Mouse (Mus musculus) cerebellum, adult 2 months (tissue): ENCODE data around the gene Wnt11.

ENCODE experiments used
- CTCF ChIP-seq: fragments of 200-500 bp; IDR thresholded peaks from 2 replicates; pipeline ENCODE4 v1.5.1; 2011; ENCODE audit warnings: low read depth, mild to moderate bottlenecking, control low read depth, low read length, moderate library complexity, borderline replicate concordance; ENCODE audit not compliant: insufficient read depth
- POLR2A ChIP-seq: fragments of 200-500 bp; IDR thresholded peaks from 2 replicates; pipeline ENCODE4 v1.6.1; 2011; ENCODE audit warnings: low read length, control low read depth, borderline replicate concordance; ENCODE audit not compliant: insufficient read depth

GRCm38 (mm10) chr7:98810619-98811018, 24.3 kb upstream of the Wnt11 start:
- no peak for TF ChIP-seq CTCF
- TF ChIP-seq POLR2A: no peak
